9 mouse cellular contexts compared by ENCODE assay signal in genomic region chr15:27625014-27625889, GRCm38 (mm10). TPM values are rescaled to one million over a fixed set of nuclear protein-coding genes. Genes with fewer than 3 reads are reported as not detected.
A peak's percentile ranks its signal among the peaks of the same experiment; 100 is the strongest.
DNase-seq lines count a peak whose midpoint lies in the region; ATAC-seq and TF ChIP-seq lines count a peak whose summit lies in the region.
"Had no signal": no experiment of that assay in that cellular context is flagged by ENCODE, and none has a peak within 500 bp of the region (broad histone marks: within the 10 kb centered on the region; RNA-seq: fewer than 3 reads in every experiment).

No protein-coding gene starts in this region.

- no peaks in the 10 kb centered on the region for H3K27me3 ChIP-seq in liver, postnatal 0 days (ENCODE audit: insufficient read depth, low read length)
- H3K27me3 ChIP-seq in intestine, postnatal 0 days (replicated peaks; ENCODE audit: control insufficient read depth, insufficient read depth, low read length) = no peaks in the 10 kb centered on the region
- H3K27me3 ChIP-seq in midbrain, embryonic 10.5 days (ENCODE audit: low read depth, poor library complexity, severe bottlenecking) = no peaks in the 10 kb centered on the region
- H3K27me3 ChIP-seq: forebrain, embryonic 15.5 days had no signal

- peak overlapping the region; percentile 37 for H3K4me2 ChIP-seq in liver, postnatal 0 days (ENCODE audit: low read depth, low read length)
- no peak overlapping the region for H3K4me2 ChIP-seq in intestine, postnatal 0 days (replicated peaks; ENCODE audit: low read depth)
- H3K4me2 ChIP-seq: forebrain, embryonic 15.5 days had no signal

- no peak for TF ChIP-seq CTCF in liver, postnatal 0 days (IDR thresholded peaks at IDR 0.05; ENCODE audit: low read depth)
- TF ChIP-seq CTCF in intestine, postnatal 0 days (IDR thresholded peaks at IDR 0.05; ENCODE audit: low read depth) = no peak

- H3K9ac ChIP-seq in liver, postnatal 0 days (replicated peaks) = no peak overlapping the region
- H3K9ac ChIP-seq in intestine, postnatal 0 days (ENCODE audit: low read depth, low read length) = no peak overlapping the region
- H3K9ac ChIP-seq: forebrain, embryonic 15.5 days had no signal

- no peaks in the 10 kb centered on the region for H3K9me3 ChIP-seq in liver, postnatal 0 days (ENCODE audit: low read length)
- no peaks in the 10 kb centered on the region for H3K9me3 ChIP-seq in intestine, postnatal 0 days (ENCODE audit: control insufficient read depth)
- H3K9me3 ChIP-seq in midbrain, embryonic 10.5 days (replicated peaks) = no peaks in the 10 kb centered on the region
- H3K9me3 ChIP-seq: forebrain, embryonic 15.5 days had no signal

- intact Hi-C loops in heart, postnatal 36 days (cut with DNase I) = loop anchor here (10.0 kb wide), 1 partner anchor 400 kb away; the partner anchor contains the start of gene Trio

- H3K4me1 ChIP-seq in liver, postnatal 0 days (ENCODE audit: insufficient read depth) = peaks cover 47% of the 10 kb centered on the region
- 0 out of 2 replicates have a peak, but pooled peaks cover 2% of the 10 kb centered on the region for H3K4me1 ChIP-seq in intestine, postnatal 0 days (replicated peaks; ENCODE audit: control insufficient read depth, insufficient read depth, low read length)
- H3K4me1 ChIP-seq in midbrain, embryonic 10.5 days = peaks cover 17% of the 10 kb centered on the region

- peak overlapping the region; percentile 45 for H3K27ac ChIP-seq in liver, postnatal 0 days (ENCODE audit: low read depth)
- no peak overlapping the region; the same call in 1 of the 2 replicates for H3K27ac ChIP-seq in intestine, postnatal 0 days (ENCODE audit: low read depth, low read length)
- H3K27ac ChIP-seq in midbrain, embryonic 10.5 days (replicated peaks) = no peak overlapping the region
- H3K27ac ChIP-seq: forebrain, embryonic 15.5 days had no signal

- H3K36me3 ChIP-seq in liver, postnatal 0 days (replicated peaks; ENCODE audit: insufficient read depth, low read length) = peaks cover 19% of the 10 kb centered on the region
- H3K36me3 ChIP-seq in intestine, postnatal 0 days (ENCODE audit: control insufficient read depth, insufficient read depth) = peaks cover 15% of the 10 kb centered on the region; the same call in 1 of the 2 replicates
- peaks cover 45% of the 10 kb centered on the region for H3K36me3 ChIP-seq in midbrain, embryonic 10.5 days

- DNase-seq in heart, adult 11 months = peak; percentile 92
- no peak for DNase-seq in heart, postnatal 36 days
- DNase-seq in A20 (ENCODE audit: low read depth, low spot score) = peak; percentile 88
- peak; percentile 54 to 60 for DNase-seq in cerebellum, adult 18-20 months
- no peak for DNase-seq in liver, postnatal 0 days
- DNase-seq in midbrain, embryonic 10.5 days (ENCODE audit: low spot score) = no peak
- no peak for DNase-seq in layer of hippocampus, postnatal 25 days (ENCODE audit: extremely low spot score in 1 of 2, low spot score in 1 of 2)

- ATAC-seq in liver, postnatal 0 days = no peak
- ATAC-seq in intestine, postnatal 0 days = no peak
- ATAC-seq: forebrain, embryonic 15.5 days had no signal

- no peak for TF ChIP-seq EP300 in liver, postnatal 0 days (IDR thresholded peaks at IDR 0.05; ENCODE audit: low read depth)

- H3K4me3 ChIP-seq in liver, postnatal 0 days (ENCODE audit: low read depth, low read length) = no peak overlapping the region
- H3K4me3 ChIP-seq in intestine, postnatal 0 days (ENCODE audit: low read depth, low read length) = no peak overlapping the region
- H3K4me3 ChIP-seq in midbrain, embryonic 10.5 days = no peak overlapping the region
- H3K4me3 ChIP-seq: forebrain, embryonic 15.5 days had no signal

- WGBS in liver, postnatal 0 days (ENCODE audit: insufficient replicate concordance) = 39% methylated on average over 13 of the region's 13 CpGs
- 86% methylated on average over 13 of the region's 13 CpGs for WGBS in intestine, postnatal 0 days
- 91% methylated on average over 13 of the region's 13 CpGs for WGBS in midbrain, embryonic 10.5 days

RNA-seq across cellular contexts. Expression of gene Otulin, which starts 5.2 kb away (rescaled TPM):
- 10 to 100 TPM; 30.4 to 31.0 TPM for total RNA-seq in heart, postnatal 36 days (2021)
- polyA plus RNA-seq in liver, postnatal 0 days (2015; fragmentation: Nextera tagmentation; extraction: Ambion mirVana) = 20.8 and 23.5 TPM in 2 replicates
- polyA plus RNA-seq in intestine, postnatal 0 days (2015; fragmentation: Nextera tagmentation; extraction: Ambion mirVana) = 29.9 and 30.8 TPM in 2 replicates
- polyA plus RNA-seq in midbrain, embryonic 10.5 days (2016; fragmentation: Nextera tagmentation; extraction: Ambion mirVana) = 26.8 and 28.2 TPM in 2 replicates
- 10 to 100 TPM; 20.2 to 20.9 TPM for total RNA-seq in layer of hippocampus, postnatal 25 days (2021)

RNA-seq across cellular contexts. Expression of gene Otulinl, which starts 56.1 kb away (rescaled TPM):
- 1 to 10 TPM; 2.3 to 4.1 TPM for total RNA-seq in heart, postnatal 36 days (2021)
- 12.3 and 13.7 TPM in 2 replicates for polyA plus RNA-seq in liver, postnatal 0 days (2015; fragmentation: Nextera tagmentation; extraction: Ambion mirVana)
- polyA plus RNA-seq in intestine, postnatal 0 days (2015; fragmentation: Nextera tagmentation; extraction: Ambion mirVana) = 8.9 and 9.0 TPM in 2 replicates
- 5.9 and 6.1 TPM in 2 replicates for polyA plus RNA-seq in midbrain, embryonic 10.5 days (2016; fragmentation: Nextera tagmentation; extraction: Ambion mirVana)
- 10 to 100 TPM; 28.5 to 29.2 TPM for total RNA-seq in layer of hippocampus, postnatal 25 days (2021)

Comparison
In these comparisons a context has a peak if more than half of its experiments do, and no peak if none do; other contexts are left out.
1. DNase-seq: peak in heart, adult 11 months (single experiment), A20 (single experiment) and cerebellum, adult 18-20 months (2 of 2); none in heart, postnatal 36 days (0 of 2), liver, postnatal 0 days (single experiment), midbrain, embryonic 10.5 days (single experiment) and layer of hippocampus, postnatal 25 days (0 of 2).